Mouse (Mus musculus): Measurements from ENCODE around the gene Sorbs2. TPM values are rescaled to one million over a fixed set of nuclear protein-coding genes. Genes with fewer than 3 reads are reported as not detected.

Sorbs2 gene
- polyA plus RNA-seq, 1 experiment from 2014 or later = 476 TPM

DNA sequence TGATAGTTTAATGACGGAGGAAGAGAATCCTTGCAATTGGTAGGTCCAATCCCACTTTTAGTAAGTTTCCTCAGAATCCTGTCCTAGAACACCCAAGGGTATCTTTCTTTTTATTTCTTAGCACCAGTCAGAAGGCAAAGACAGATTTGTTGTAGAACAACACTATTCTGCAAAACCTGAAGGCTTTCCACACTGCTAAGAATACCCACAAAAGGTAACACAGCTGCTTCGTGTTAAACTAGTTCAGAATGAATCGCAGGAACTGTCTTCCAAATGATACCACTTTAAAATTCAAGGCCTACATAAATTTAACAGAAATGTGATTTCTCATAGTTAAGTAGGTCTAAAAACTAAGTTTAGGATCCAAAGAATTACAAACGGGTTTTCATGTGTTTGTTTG, 201.5 kb downstream of the Sorbs2 start:
- ATAC-seq (ENCODE audit: insufficient number of reproducible peaks, insufficient read depth, low FRiP score, low read depth) = no peak
- H3K4me3 ChIP-seq (ENCODE audit: control insufficient read depth in 1 of 2, insufficient read depth in 1 of 2, low read depth in 1 of 2, low read length in 2 of 2) = no peak overlapping the region
- 81% methylated on average over 4 of the region's 4 CpGs for WGBS

DNA sequence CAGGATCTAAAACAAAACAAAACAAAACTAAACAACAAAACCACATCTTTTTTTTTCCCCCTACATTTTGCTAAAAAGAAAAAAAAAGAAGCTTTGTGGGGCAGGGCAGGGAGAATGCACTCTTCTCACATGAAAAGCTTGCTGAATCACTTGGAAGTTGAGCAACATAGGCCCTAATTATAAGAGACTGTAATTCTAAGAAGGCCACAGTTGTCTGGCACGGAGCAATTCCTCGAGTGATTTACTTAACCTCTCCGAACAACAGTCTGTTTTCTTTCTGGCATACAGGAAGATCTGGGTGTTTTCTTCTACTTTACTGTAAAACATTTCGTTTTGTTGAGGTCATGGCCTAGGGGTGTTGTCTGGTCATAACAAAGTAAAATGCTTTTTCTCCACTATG, 202.1 kb downstream of the Sorbs2 start:
- Histone ChIP-seq H3K27ac (replicated peaks in 1 of 2; ENCODE audit: control insufficient read depth in 1 of 2, insufficient read depth in 1 of 2, low read depth in 2 of 2, low read length in 2 of 2) (no peak overlapping the region), H3K4me3 (ENCODE audit: control insufficient read depth in 1 of 2, insufficient read depth in 1 of 2, low read depth in 1 of 2, low read length in 2 of 2) (no peak overlapping the region), H3K4me2 (ENCODE audit: low read length) (no peak overlapping the region), H3K27me3 (ENCODE audit: control insufficient read depth, insufficient read depth, low read length) (no peaks in the 10 kb centered on the region), H3K36me3 (ENCODE audit: control insufficient read depth, insufficient read depth, low read length) (peaks cover 41% of the 10 kb centered on the region), H3K4me1 (ENCODE audit: control insufficient read depth in 2 of 2, insufficient read depth in 2 of 2, low read length in 2 of 2) (peaks cover 2 to 14% of the 10 kb centered on the region in 2 experiments), H3K9me3 (ENCODE audit: control insufficient read depth, low read length) (no peaks in the 10 kb centered on the region), H3K9ac (ENCODE audit: low read length) (no peak overlapping the region)
- 73% methylated on average over 4 of the region's 4 CpGs for WGBS
- ATAC-seq (ENCODE audit: insufficient number of reproducible peaks, insufficient read depth, low FRiP score, low read depth) = no peak

More for the DNA sequence above, 201.5 kb downstream of the Sorbs2 start:
- Histone ChIP-seq H3K9me3 (ENCODE audit: control insufficient read depth, low read length) (no peaks in the 10 kb centered on the region), H3K9ac (ENCODE audit: low read length) (no peak overlapping the region), H3K4me1 (ENCODE audit: control insufficient read depth in 2 of 2, insufficient read depth in 2 of 2, low read length in 2 of 2) (peaks cover 2 to 12% of the 10 kb centered on the region in 2 experiments), H3K36me3 (ENCODE audit: control insufficient read depth, insufficient read depth, low read length) (peaks cover 38% of the 10 kb centered on the region), H3K4me2 (ENCODE audit: low read length) (no peak overlapping the region), H3K27ac (replicated peaks in 1 of 2; ENCODE audit: control insufficient read depth in 1 of 2, insufficient read depth in 1 of 2, low read depth in 2 of 2, low read length in 2 of 2) (no peak overlapping the region), H3K27me3 (ENCODE audit: control insufficient read depth, insufficient read depth, low read length) (no peaks in the 10 kb centered on the region)

DNA sequence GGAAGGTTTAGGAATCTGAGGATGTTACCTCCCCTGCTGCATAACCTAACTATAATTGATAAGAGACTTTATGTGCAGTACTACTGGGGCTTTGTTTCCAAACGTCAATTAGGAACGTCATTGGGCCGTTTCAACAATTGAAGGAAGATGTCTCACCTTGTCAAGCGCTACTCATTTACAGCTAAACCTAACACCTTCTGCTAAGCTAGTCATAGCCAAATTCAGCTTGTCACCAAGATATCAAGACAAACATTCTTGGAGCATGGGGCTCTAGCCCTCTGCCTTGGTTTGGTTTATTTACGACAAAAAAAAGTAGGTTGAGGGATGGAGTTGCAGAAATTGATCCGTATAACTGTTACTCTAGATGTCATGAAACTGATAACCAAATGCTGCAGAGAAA, 205.0 kb downstream of the Sorbs2 start:
- ATAC-seq (ENCODE audit: insufficient number of reproducible peaks, insufficient read depth, low FRiP score, low read depth) = no peak
- Histone ChIP-seq H3K27ac (replicated peaks in 1 of 2; ENCODE audit: control insufficient read depth in 1 of 2, insufficient read depth in 1 of 2, low read depth in 2 of 2, low read length in 2 of 2) (peak overlapping the region in 1 of 2 experiments; percentile 11; a peak in 1 of 4 replicates), H3K9me3 (ENCODE audit: control insufficient read depth, low read length) (no peaks in the 10 kb centered on the region), H3K4me3 (ENCODE audit: control insufficient read depth in 1 of 2, insufficient read depth in 1 of 2, low read depth in 1 of 2, low read length in 2 of 2) (no peak overlapping the region), H3K4me2 (ENCODE audit: low read length) (no peak overlapping the region), H3K36me3 (ENCODE audit: control insufficient read depth, insufficient read depth, low read length) (peaks cover 61% of the 10 kb centered on the region), H3K9ac (ENCODE audit: low read length) (no peak overlapping the region), H3K4me1 (ENCODE audit: control insufficient read depth in 2 of 2, insufficient read depth in 2 of 2, low read length in 2 of 2) (peaks cover 0 to 4% of the 10 kb centered on the region in 2 experiments; a peak in 1 of 4 replicates), H3K27me3 (ENCODE audit: control insufficient read depth, insufficient read depth, low read length) (no peaks in the 10 kb centered on the region)
- WGBS = 80% methylated on average over 6 of the region's 6 CpGs

DNA sequence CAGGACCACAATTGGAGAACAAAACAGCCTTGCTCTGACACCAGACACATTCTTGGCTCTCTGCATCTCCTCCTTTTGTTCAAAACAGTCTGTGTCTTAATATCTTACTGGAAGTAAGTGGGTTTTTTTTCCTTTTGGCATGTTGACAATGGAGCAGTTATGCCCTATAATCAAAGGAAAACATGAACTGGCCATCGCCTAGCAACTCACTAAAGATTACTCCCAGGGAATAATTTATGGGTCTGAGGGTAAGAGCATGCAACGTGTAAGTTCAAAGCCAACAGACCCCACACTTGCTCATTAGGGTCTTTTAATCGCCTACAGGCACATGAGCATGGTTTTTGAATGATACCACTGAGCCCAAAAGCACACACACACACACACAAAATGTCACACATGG, 207.2 kb downstream of the Sorbs2 start:
- Histone ChIP-seq H3K36me3 (ENCODE audit: control insufficient read depth, insufficient read depth, low read length) (peaks cover 63% of the 10 kb centered on the region), H3K9me3 (ENCODE audit: control insufficient read depth, low read length) (no peaks in the 10 kb centered on the region), H3K4me1 (ENCODE audit: control insufficient read depth in 2 of 2, insufficient read depth in 2 of 2, low read length in 2 of 2) (peaks cover 2 to 15% of the 10 kb centered on the region in 2 experiments; a peak in 3 of 4 replicates), H3K27me3 (ENCODE audit: control insufficient read depth, insufficient read depth, low read length) (no peaks in the 10 kb centered on the region), H3K4me3 (ENCODE audit: control insufficient read depth in 1 of 2, insufficient read depth in 1 of 2, low read depth in 1 of 2, low read length in 2 of 2) (no peak overlapping the region), H3K9ac (ENCODE audit: low read length) (no peak overlapping the region), H3K4me2 (ENCODE audit: low read length) (no peak overlapping the region), H3K27ac (replicated peaks in 1 of 2; ENCODE audit: control insufficient read depth in 1 of 2, insufficient read depth in 1 of 2, low read depth in 2 of 2, low read length in 2 of 2) (peak overlapping the region in 1 of 2 experiments; percentile 41; a peak in 1 of 4 replicates)
- ATAC-seq (ENCODE audit: insufficient number of reproducible peaks, insufficient read depth, low FRiP score, low read depth) = no peak
- WGBS = 42% methylated on average over 3 of the region's 3 CpGs

DNA sequence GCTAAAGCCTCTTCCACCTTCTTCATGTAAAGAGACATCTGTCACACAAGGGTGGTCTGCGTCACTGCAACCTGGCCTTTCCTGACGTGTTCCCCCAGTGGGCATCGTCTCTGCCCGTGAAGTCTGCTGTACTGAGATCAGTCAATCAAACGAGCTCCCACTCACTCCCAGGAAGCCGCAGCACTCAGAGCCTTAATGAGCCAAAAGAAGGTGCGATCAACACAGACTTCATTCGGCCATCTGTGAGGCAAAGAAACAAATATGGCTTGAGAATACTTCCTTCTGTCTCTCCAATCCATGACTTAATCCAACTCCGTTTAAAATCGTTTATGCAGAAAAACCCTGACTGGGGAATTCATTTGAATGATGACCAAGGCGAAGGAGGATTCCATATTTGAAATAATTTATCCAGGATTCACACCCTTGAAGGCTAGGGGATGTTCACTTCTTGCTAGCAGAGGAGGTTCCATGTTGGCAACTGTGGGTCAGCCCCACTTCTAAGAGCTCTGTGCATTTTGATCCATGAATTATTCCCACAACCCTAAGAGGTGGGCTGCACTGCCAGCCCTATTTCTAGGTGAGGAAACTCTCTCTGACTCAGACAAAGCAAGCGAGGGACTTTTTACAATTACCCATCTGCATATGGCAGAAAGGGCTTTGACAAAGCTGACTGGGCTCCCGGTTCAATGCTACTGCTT, 207.9 kb downstream of the Sorbs2 start:
- Histone ChIP-seq H3K27ac (replicated peaks in 1 of 2; ENCODE audit: control insufficient read depth in 1 of 2, insufficient read depth in 1 of 2, low read depth in 2 of 2, low read length in 2 of 2) (no peak overlapping the region), H3K27me3 (ENCODE audit: control insufficient read depth, insufficient read depth, low read length) (no peaks in the 10 kb centered on the region), H3K9ac (ENCODE audit: low read length) (no peak overlapping the region), H3K36me3 (ENCODE audit: control insufficient read depth, insufficient read depth, low read length) (peaks cover 62% of the 10 kb centered on the region), H3K9me3 (ENCODE audit: control insufficient read depth, low read length) (no peaks in the 10 kb centered on the region), H3K4me2 (ENCODE audit: low read length) (no peak overlapping the region), H3K4me3 (ENCODE audit: control insufficient read depth in 1 of 2, insufficient read depth in 1 of 2, low read depth in 1 of 2, low read length in 2 of 2) (no peak overlapping the region), H3K4me1 (ENCODE audit: control insufficient read depth in 2 of 2, insufficient read depth in 2 of 2, low read length in 2 of 2) (peaks cover 4 to 21% of the 10 kb centered on the region in 2 experiments; a peak in 3 of 4 replicates)
- no peak for ATAC-seq (ENCODE audit: insufficient number of reproducible peaks, insufficient read depth, low FRiP score, low read depth)
- 79% methylated on average over 13 of the region's 13 CpGs for WGBS

DNA sequence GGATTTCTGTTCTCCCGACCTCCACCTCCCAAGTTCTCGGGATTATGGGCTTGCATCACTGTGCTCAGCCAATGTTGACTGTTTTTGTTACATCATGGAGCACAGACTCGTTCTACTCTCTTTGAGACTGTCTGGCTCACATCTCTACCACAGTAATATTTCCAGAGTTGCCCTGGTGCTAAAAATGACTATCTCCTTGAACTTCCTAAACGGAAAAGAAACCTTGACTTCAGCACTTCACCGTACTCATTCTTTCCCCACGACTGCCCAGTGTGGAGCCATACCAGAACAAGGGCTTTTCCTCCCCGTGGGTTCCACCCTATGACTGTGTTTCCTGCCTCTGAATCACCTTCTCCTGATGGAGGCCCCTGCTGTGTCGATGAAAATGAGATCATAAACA, 212.2 kb downstream of the Sorbs2 start:
- Histone ChIP-seq H3K9me3 (ENCODE audit: control insufficient read depth, low read length) (no peaks in the 10 kb centered on the region), H3K36me3 (ENCODE audit: control insufficient read depth, insufficient read depth, low read length) (peaks cover 57% of the 10 kb centered on the region), H3K4me1 (ENCODE audit: control insufficient read depth in 2 of 2, insufficient read depth in 2 of 2, low read length in 2 of 2) (peaks cover 4 to 21% of the 10 kb centered on the region in 2 experiments; a peak in 3 of 4 replicates), H3K4me3 (ENCODE audit: control insufficient read depth in 1 of 2, insufficient read depth in 1 of 2, low read depth in 1 of 2, low read length in 2 of 2) (no peak overlapping the region), H3K27me3 (ENCODE audit: control insufficient read depth, insufficient read depth, low read length) (no peaks in the 10 kb centered on the region), H3K4me2 (ENCODE audit: low read length) (no peak overlapping the region), H3K27ac (replicated peaks in 1 of 2; ENCODE audit: control insufficient read depth in 1 of 2, insufficient read depth in 1 of 2, low read depth in 2 of 2, low read length in 2 of 2) (peak overlapping the region; percentile 67 to 72), H3K9ac (ENCODE audit: low read length) (no peak overlapping the region)
- 27% methylated on average over 8 of the region's 8 CpGs for WGBS
- peak; percentile 81; the same call in 1 of the 2 replicates for ATAC-seq (ENCODE audit: insufficient number of reproducible peaks, insufficient read depth, low FRiP score, low read depth)

DNA sequence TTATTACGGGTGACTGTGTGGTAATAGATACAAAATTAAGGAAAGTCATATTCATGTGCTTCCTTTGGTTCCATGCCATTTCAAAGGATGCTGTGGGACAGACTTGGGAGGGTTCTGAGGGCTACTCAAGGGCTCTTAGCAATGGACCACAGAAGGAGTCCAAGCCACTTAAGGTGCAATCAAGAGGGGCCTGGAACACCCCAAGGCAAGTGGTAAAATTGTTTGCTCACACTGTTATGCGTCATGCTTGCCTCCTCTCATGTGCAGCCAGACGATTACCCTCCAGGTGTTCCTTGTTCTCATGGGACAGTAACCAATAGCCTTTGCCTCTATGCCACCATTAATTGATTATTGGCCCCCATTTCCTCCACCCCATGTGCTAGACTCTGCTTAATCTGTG, 216.6 kb downstream of the Sorbs2 start:
- no peaks in the 10 kb centered on the region for H3K9me3 ChIP-seq (ENCODE audit: control insufficient read depth, low read length)
- H3K27me3 ChIP-seq (ENCODE audit: control insufficient read depth, insufficient read depth, low read length) = no peaks in the 10 kb centered on the region
- no peak overlapping the region for H3K4me3 ChIP-seq (ENCODE audit: control insufficient read depth in 1 of 2, insufficient read depth in 1 of 2, low read depth in 1 of 2, low read length in 2 of 2)
- no peak overlapping the region for H3K4me2 ChIP-seq (ENCODE audit: low read length)
- peaks cover 26% of the 10 kb centered on the region for H3K36me3 ChIP-seq (ENCODE audit: control insufficient read depth, insufficient read depth, low read length)
- no peak overlapping the region for H3K27ac ChIP-seq (replicated peaks in 1 of 2; ENCODE audit: control insufficient read depth in 1 of 2, insufficient read depth in 1 of 2, low read depth in 2 of 2, low read length in 2 of 2)
- H3K4me1 ChIP-seq (ENCODE audit: control insufficient read depth in 2 of 2, insufficient read depth in 2 of 2, low read length in 2 of 2) = peaks cover 7 to 28% of the 10 kb centered on the region in 2 experiments; a peak in 3 of 4 replicates
- ATAC-seq (ENCODE audit: insufficient number of reproducible peaks, insufficient read depth, low FRiP score, low read depth) = no peak
- H3K9ac ChIP-seq (ENCODE audit: low read length) = no peak overlapping the region
- 84% methylated on average over 3 of the region's 3 CpGs for WGBS
